Mouse (Mus musculus) lung, embryonic 16.5 days (tissue): ENCODE results near the gene Zmynd8. TPM values are rescaled to one million over a fixed set of nuclear protein-coding genes. Genes with fewer than 3 reads are reported as not detected.

ENCODE experiments used
- ATAC-seq: fragments of 200-750 bp; cut with Nextera tagmentation; 2 replicates; pipeline ENCODE4 v1.8.0; 2017; ENCODE audit warnings: low read depth, mild to moderate bottlenecking, moderate library complexity
- H3K27ac ChIP-seq: fragments of 300-500 bp; sonication (generic); 2 replicates; pipeline ENCODE4 v1.5.1; 2014; ENCODE audit warnings: mild to moderate bottlenecking, control low read depth, low read length
- H3K27me3 ChIP-seq: fragments of 300-500 bp; sonication (generic); 2 replicates; pipeline ENCODE4 v1.6.1; 2014; ENCODE audit warnings: low read depth, low read length, mixed read lengths; ENCODE audit not compliant: control insufficient read depth, insufficient read depth
- H3K36me3 ChIP-seq: fragments of 300-500 bp; sonication (generic); 2 replicates; pipeline ENCODE4 v1.6.1; 2014; ENCODE audit warnings: low read length; ENCODE audit not compliant: control insufficient read depth, insufficient read depth
- H3K4me1 ChIP-seq: fragments of 300-500 bp; sonication (generic); replicated peaks from 2 replicates; pipeline ENCODE4 v1.6.1; 2014; ENCODE audit warnings: low read length, mixed read lengths; ENCODE audit not compliant: control insufficient read depth, insufficient read depth
- H3K4me2 ChIP-seq: fragments of 300-500 bp; sonication (generic); 2 replicates; pipeline ENCODE4 v1.6.1; 2014; ENCODE audit warnings: low read depth, low read length, control low read depth
- H3K4me3 ChIP-seq: fragments of 300-500 bp; sonication (generic); 2 replicates; pipeline ENCODE4 v1.5.1; 2014; ENCODE audit warnings: mild to moderate bottlenecking, low read length, control low read depth
- H3K9ac ChIP-seq: fragments of 300-500 bp; sonication (generic); 2 replicates; pipeline ENCODE4 v1.6.1; 2014; ENCODE audit warnings: low read length, control low read depth
- H3K9me3 ChIP-seq: fragments of 300-500 bp; sonication (generic); 2 replicates; pipeline ENCODE4 v1.6.1; 2016; ENCODE audit warnings: low read length; ENCODE audit not compliant: control insufficient read depth
- WGBS: fragments of 180-500 bp; shearing (Covaris S2); extraction: QIAGEN DNeasy Blood & Tissue Kit; methylation state at CpG from one replicate; pipeline ENCODE4 v1.1.7; 2014; 5-methylcytosine and 5-hydroxymethylcytosine counted together
- polyA plus RNA-seq: library from polyadenylated mRNA; unstranded; fragments of >200 nt; fragmentation: Nextera tagmentation; extraction: Ambion mirVana; gene quantifications from 2 replicates; pipeline ENCODE4 v1.2.1, GENCODE M21; 2015

Zmynd8 gene
- polyA plus RNA-seq, 1 experiment from 2014 or later = 48.7 TPM

DNA sequence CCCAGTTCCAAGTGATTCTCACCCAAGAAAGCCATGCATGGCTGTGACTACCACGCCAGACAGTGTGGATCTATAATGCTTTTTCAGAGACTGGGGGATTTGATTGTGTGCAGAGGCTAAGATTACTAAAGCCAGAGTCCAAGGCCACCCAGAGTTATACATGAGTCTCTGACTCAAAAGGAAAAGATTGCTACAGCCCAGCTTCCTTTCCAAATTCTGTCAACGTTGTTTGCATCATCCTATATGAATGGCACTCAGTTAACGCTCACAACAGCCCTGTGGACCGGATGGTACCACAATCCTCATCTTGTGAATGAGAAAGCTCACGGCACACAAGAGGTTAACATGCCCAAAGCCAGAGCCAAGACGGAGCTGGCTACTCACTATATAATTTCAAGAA, 48.0 kb downstream of the Zmynd8 start:
- no peaks in the 10 kb centered on the region for H3K27me3 ChIP-seq
- H3K4me2 ChIP-seq = no peak overlapping the region
- H3K36me3 ChIP-seq = peaks cover 9% of the 10 kb centered on the region; the same call in 1 of the 2 replicates
- ATAC-seq = peak; percentile 23; the same call in 1 of the 2 replicates
- no peak overlapping the region for H3K4me3 ChIP-seq
- WGBS = 60% methylated on average over 6 of the region's 6 CpGs
- H3K4me1 ChIP-seq = peaks cover 39% of the 10 kb centered on the region
- no peaks in the 10 kb centered on the region for H3K9me3 ChIP-seq
- peak overlapping the region; percentile 53 for H3K27ac ChIP-seq
- H3K9ac ChIP-seq = no peak overlapping the region

- Histone ChIP-seq H3K4me1 (peaks cover 24% of the 10 kb centered on the region), H3K27me3 (no peaks in the 10 kb centered on the region), H3K9ac (no peak overlapping the region), H3K27ac (no peak overlapping the region), H3K36me3 (peaks cover 20% of the 10 kb centered on the region; the same call in 1 of the 2 replicates), H3K9me3 (no peaks in the 10 kb centered on the region), H3K4me3 (no peak overlapping the region), H3K4me2 (no peak overlapping the region)
- 35% methylated on average over 5 of the region's 5 CpGs for WGBS
- peak; percentile 65 for ATAC-seq
Observed at GRCm38 (mm10) chr2:165849129-165849528, 49.7 kb downstream of the Zmynd8 start.

- H3K4me2 ChIP-seq = no peak overlapping the region
- no peak overlapping the region for H3K27ac ChIP-seq
- no peaks in the 10 kb centered on the region for H3K9me3 ChIP-seq
- H3K9ac ChIP-seq = no peak overlapping the region
- 85% methylated on average over 8 of the region's 8 CpGs for WGBS
- H3K27me3 ChIP-seq = no peaks in the 10 kb centered on the region
- ATAC-seq = no peak
- H3K4me1 ChIP-seq = peaks cover 8% of the 10 kb centered on the region
- peaks cover 37% of the 10 kb centered on the region for H3K36me3 ChIP-seq
- no peak overlapping the region for H3K4me3 ChIP-seq
Observed at GRCm38 (mm10) chr2:165846787-165847186, 52.0 kb downstream of the Zmynd8 start.

DNA sequence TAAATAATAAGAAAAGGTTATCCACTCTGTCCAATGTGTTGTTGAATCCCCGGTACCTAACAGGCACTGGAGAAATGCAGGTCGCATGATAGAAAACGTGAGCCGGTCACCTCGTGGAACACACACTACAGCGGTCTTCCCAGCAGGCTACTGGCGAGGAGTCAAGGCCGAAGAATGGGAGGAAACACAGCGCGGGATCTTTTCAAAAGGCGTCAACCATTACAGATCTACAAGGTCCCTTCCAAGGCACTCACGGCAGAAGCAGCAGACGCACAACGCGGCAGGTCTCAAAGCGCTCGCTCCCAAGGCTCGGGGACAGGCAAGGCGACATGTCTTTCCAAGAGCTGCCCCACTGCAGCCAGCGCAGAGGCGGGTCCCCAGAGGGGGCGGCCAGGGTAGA, 53.3 kb downstream of the Zmynd8 start:
- WGBS = 82% methylated on average over 22 of the region's 22 CpGs
- Histone ChIP-seq H3K4me3 (no peak overlapping the region), H3K27me3 (no peaks in the 10 kb centered on the region), H3K9ac (no peak overlapping the region), H3K27ac (no peak overlapping the region), H3K9me3 (no peaks in the 10 kb centered on the region), H3K4me1 (peaks cover 4% of the 10 kb centered on the region), H3K36me3 (peaks cover 42% of the 10 kb centered on the region), H3K4me2 (no peak overlapping the region)
- no peak for ATAC-seq

DNA sequence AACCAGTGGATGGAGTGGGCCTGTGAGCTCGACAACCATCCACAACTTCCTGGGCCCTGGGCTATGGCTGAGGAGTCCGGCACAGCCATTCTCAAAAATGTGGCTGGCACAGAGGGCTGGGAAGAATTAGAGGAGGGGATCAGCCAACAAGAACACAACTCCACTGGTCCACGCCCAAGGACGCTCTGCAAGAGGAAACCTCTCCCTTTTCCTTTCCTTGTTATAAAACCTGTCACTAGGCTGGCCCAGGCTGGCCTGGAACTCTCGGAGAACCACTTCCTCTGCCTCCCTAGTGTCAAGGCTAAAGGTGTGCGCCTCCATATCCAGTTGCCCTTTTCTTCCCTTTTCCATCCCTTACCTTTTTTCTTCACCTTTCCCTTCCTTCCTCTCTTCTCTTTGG, 55.5 kb downstream of the Zmynd8 start:
- no peak overlapping the region for H3K4me2 ChIP-seq
- peaks cover 7% of the 10 kb centered on the region; the same call in 1 of the 2 replicates for H3K4me1 ChIP-seq
- H3K4me3 ChIP-seq = no peak overlapping the region
- no peak overlapping the region for H3K27ac ChIP-seq
- no peak overlapping the region for H3K9ac ChIP-seq
- no peaks in the 10 kb centered on the region for H3K9me3 ChIP-seq
- no peaks in the 10 kb centered on the region for H3K27me3 ChIP-seq
- 89% methylated on average over 6 of the region's 6 CpGs for WGBS
- ATAC-seq = no peak
- H3K36me3 ChIP-seq = peaks cover 47% of the 10 kb centered on the region

DNA sequence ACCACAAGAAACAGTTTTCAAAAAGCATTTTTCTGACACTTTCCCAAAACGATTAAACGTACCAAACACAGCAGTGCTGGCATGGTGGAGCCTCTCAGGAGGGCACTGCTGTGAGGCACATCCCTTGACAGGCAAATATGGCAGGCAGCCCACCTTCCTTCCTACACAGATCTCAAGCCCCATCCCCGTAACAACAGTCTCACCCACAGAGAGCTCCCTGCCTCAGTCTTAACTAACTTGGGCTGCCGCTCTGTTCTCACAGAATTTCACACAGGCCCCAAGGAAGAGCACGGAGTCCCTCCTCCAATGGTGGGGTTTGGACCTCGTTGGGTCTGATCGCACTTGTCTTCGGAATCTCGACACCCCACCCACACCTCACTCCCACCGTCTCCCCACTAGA, 56.6 kb downstream of the Zmynd8 start:
- Histone ChIP-seq H3K27ac (no peak overlapping the region), H3K27me3 (no peaks in the 10 kb centered on the region), H3K4me2 (no peak overlapping the region), H3K9me3 (no peaks in the 10 kb centered on the region), H3K36me3 (peaks cover 50% of the 10 kb centered on the region), H3K9ac (no peak overlapping the region), H3K4me1 (peaks cover 7% of the 10 kb centered on the region; the same call in 1 of the 2 replicates), H3K4me3 (no peak overlapping the region)
- ATAC-seq = no peak
- WGBS = 91% methylated on average over 10 of the region's 10 CpGs

- 83% methylated on average over 6 of the region's 6 CpGs for WGBS
Observed at GRCm38 (mm10) chr2:165841805-165842204, 57.0 kb downstream of the Zmynd8 start.

GRCm38 (mm10) chr2:165840852-165841251, 58.0 kb downstream of the Zmynd8 start:
- no peak for ATAC-seq
- H3K4me1 ChIP-seq = peaks cover 7% of the 10 kb centered on the region; the same call in 1 of the 2 replicates
- H3K36me3 ChIP-seq = peaks cover 59% of the 10 kb centered on the region
- no peak overlapping the region for H3K4me3 ChIP-seq
- H3K9me3 ChIP-seq = no peaks in the 10 kb centered on the region
- no peak overlapping the region for H3K27ac ChIP-seq
- H3K27me3 ChIP-seq = no peaks in the 10 kb centered on the region
- 93% methylated on average over 7 of the region's 7 CpGs for WGBS
- H3K9ac ChIP-seq = no peak overlapping the region
- H3K4me2 ChIP-seq = no peak overlapping the region

More at GRCm38 (mm10) chr2:165841805-165842204, 57.0 kb downstream of the Zmynd8 start:
- Histone ChIP-seq H3K9ac (no peak overlapping the region), H3K4me1 (peaks cover 7% of the 10 kb centered on the region; the same call in 1 of the 2 replicates), H3K27me3 (no peaks in the 10 kb centered on the region), H3K9me3 (no peaks in the 10 kb centered on the region), H3K4me2 (no peak overlapping the region), H3K4me3 (no peak overlapping the region), H3K36me3 (peaks cover 54% of the 10 kb centered on the region), H3K27ac (no peak overlapping the region)
- ATAC-seq = no peak

- 31% methylated on average over 2 of the region's 2 CpGs for WGBS
- Histone ChIP-seq H3K4me2 (no peak overlapping the region), H3K9ac (no peak overlapping the region), H3K4me3 (no peak overlapping the region), H3K9me3 (no peaks in the 10 kb centered on the region), H3K4me1 (peaks cover 7% of the 10 kb centered on the region; the same call in 1 of the 2 replicates), H3K27ac (no peak overlapping the region), H3K27me3 (no peaks in the 10 kb centered on the region), H3K36me3 (peaks cover 58% of the 10 kb centered on the region)
- peak; percentile 45 for ATAC-seq
Observed at GRCm38 (mm10) chr2:165839317-165839652, 59.5 kb downstream of the Zmynd8 start.
